Mouse (Mus musculus) ES-E14 (cell line): ENCODE measurements around the gene Ttll3.

Experiments used
- MAFK ChIP-seq: IDR thresholded peaks from 2 replicates; pipeline ENCODE4 v1.6.1; 2014; ENCODE audit warnings: mild to moderate bottlenecking, low read depth, low read length, inconsistent platforms; ENCODE audit not compliant: insufficient read depth
- ZC3H11A ChIP-seq: IDR thresholded peaks from 2 replicates; pipeline ENCODE4 v1.6.1; 2012; ENCODE audit warnings: low read depth, mild to moderate bottlenecking, inconsistent platforms, low read length, borderline replicate concordance

- TF ChIP-seq ZC3H11A (no peak), MAFK (no peak)
These were observed 47.5 kb upstream of the Ttll3 start for GRCm38 (mm10) chr6:113341574-113341973.
